Mouse (Mus musculus): ENCODE measurements at regions not wholly inside any gene's neighbourhood (a gene's known extent, or its start where the extent isn't known, plus 50 kb on each side); places are given as distances from the start of the nearest gene placed in this dataset.

DNA sequence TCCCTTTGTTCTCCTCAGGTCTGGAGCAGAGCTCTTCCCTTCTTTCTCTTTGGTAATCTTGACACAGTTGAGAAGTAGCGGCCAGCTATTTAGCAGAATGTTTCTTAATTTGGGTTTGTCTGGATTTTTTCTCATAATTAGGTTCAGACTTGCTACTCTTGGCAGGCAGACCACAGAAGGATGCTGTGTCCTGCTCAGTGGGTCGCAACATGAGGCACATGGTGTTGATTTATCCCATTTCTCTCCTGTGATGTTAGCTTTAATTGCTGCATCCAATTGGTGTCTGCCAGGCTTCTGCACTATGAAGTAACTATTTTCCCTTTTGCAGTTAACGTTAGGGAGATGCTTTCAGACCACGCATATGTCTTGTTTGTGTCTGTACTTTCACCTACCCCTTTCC is 768.7 kb downstream of the Gm826 start:
- Histone ChIP-seq H3K4me2 (ENCODE audit: insufficient read depth, low read depth, poor library complexity, severe bottlenecking) (no peak overlapping the region), H3K4me1 (ENCODE audit: control insufficient read depth in 1 of 2, insufficient read depth in 2 of 2) (no peaks in the 10 kb centered on the region), H3K79me2 (replicated peaks; ENCODE audit: control insufficient read depth, extremely low read depth, insufficient read depth, poor library complexity, severe bottlenecking) (no peaks in the 10 kb centered on the region), H3K9ac (ENCODE audit: insufficient read depth, low read depth) (no peak overlapping the region), H3K27ac (ENCODE audit: insufficient read depth, low read depth) (no peak overlapping the region), H3K27me3 (replicated peaks) (no peaks in the 10 kb centered on the region), H3K9me3 (replicated peaks; ENCODE audit: low read length) (no peaks in the 10 kb centered on the region), H3K4me3 (replicated peaks in 1 of 3; ENCODE audit: low read depth in 2 of 3, low read length in 2 of 3, poor library complexity in 1 of 3) (no peak overlapping the region), H3K36me3 (replicated peaks in 1 of 2; ENCODE audit: control insufficient read depth in 1 of 2, insufficient read depth in 1 of 2, low read length in 1 of 2) (no peaks in the 10 kb centered on the region)
- dilution Hi-C loops (cut with MboI; ENCODE audit: extremely low pct_ligation_motif_present, extremely low pct_unique_long_range_greater_than_20kb, low sequenced_read_pairs) (no loop called here), in situ Hi-C loops (cut with MboI; ENCODE audit: low pct_ligation_motif_present, low pct_unique_long_range_greater_than_20kb, low sequenced_read_pairs) (no loop called here)
- DNase-seq (ENCODE audit: extremely low read depth) = no peak
- no peak for TF ChIP-seq E2F4 (IDR thresholded peaks at IDR 0.05; ENCODE audit: insufficient replicate concordance, low read depth, low read length)
- no peak for TF ChIP-seq RAD21 (IDR thresholded peaks at IDR 0.05; ENCODE audit: low read depth, low read length)
- no peak for TF ChIP-seq MAFK (IDR thresholded peaks at IDR 0.05; ENCODE audit: insufficient replicate concordance, low read length)
- no peak for TF ChIP-seq ZC3H11A (IDR thresholded peaks at IDR 0.05; ENCODE audit: low read depth, low read length)
- no peak for TF ChIP-seq KAT2A (IDR thresholded peaks at IDR 0.05; ENCODE audit: insufficient replicate concordance, low read length)
- TF ChIP-seq GABPA (IDR thresholded peaks at IDR 0.05; ENCODE audit: insufficient replicate concordance, low read depth, low read length) = no peak
- TF ChIP-seq MAZ (IDR thresholded peaks at IDR 0.05; ENCODE audit: low read depth, low read length) = no peak
- no peak for TF ChIP-seq USF2 (conservative IDR thresholded peaks at IDR 0.05; ENCODE audit: low read depth, low read length)
- TF ChIP-seq EP300 (IDR thresholded peaks at IDR 0.05; ENCODE audit: low read length) = no peak
- TF ChIP-seq CTCF (conservative IDR thresholded peaks at IDR 0.05 in 1 of 2, IDR thresholded peaks at IDR 0.05 in 1 of 2; ENCODE audit: low read depth in 2 of 2, low read length in 2 of 2) = no peak
- no peak for TF ChIP-seq MYC (IDR thresholded peaks at IDR 0.05; ENCODE audit: low read depth, low read length)
- no peak for TF ChIP-seq MAX (IDR thresholded peaks at IDR 0.05; ENCODE audit: low read length)

- in situ Hi-C loops (cut with MboI; ENCODE audit: low pct_ligation_motif_present, low pct_unique_long_range_greater_than_20kb, low sequenced_read_pairs) = no loop called here
- no peak for TF ChIP-seq KAT2A (IDR thresholded peaks at IDR 0.05; ENCODE audit: insufficient replicate concordance, low read length)
- H3K4me1 ChIP-seq (ENCODE audit: control insufficient read depth in 1 of 2, insufficient read depth in 2 of 2) = no peaks in the 10 kb centered on the region
- no peak overlapping the region for H3K9ac ChIP-seq (ENCODE audit: insufficient read depth, low read depth)
- no peak overlapping the region for H3K27ac ChIP-seq (ENCODE audit: insufficient read depth, low read depth)
- no peaks in the 10 kb centered on the region for H3K9me3 ChIP-seq (replicated peaks; ENCODE audit: low read length)
- no peak overlapping the region for H3K4me3 ChIP-seq (replicated peaks in 1 of 3; ENCODE audit: low read depth in 2 of 3, low read length in 2 of 3, poor library complexity in 1 of 3)
- no peak overlapping the region for H3K4me2 ChIP-seq (ENCODE audit: insufficient read depth, low read depth, poor library complexity, severe bottlenecking)
- no peaks in the 10 kb centered on the region for H3K36me3 ChIP-seq (replicated peaks in 1 of 2; ENCODE audit: control insufficient read depth in 1 of 2, insufficient read depth in 1 of 2, low read length in 1 of 2)
- no peaks in the 10 kb centered on the region for H3K27me3 ChIP-seq (replicated peaks)
- dilution Hi-C loops (cut with MboI; ENCODE audit: extremely low pct_ligation_motif_present, extremely low pct_unique_long_range_greater_than_20kb, low sequenced_read_pairs) = no loop called here
- no peaks in the 10 kb centered on the region for H3K79me2 ChIP-seq (replicated peaks; ENCODE audit: control insufficient read depth, extremely low read depth, insufficient read depth, poor library complexity, severe bottlenecking)
- no peak for DNase-seq (ENCODE audit: extremely low read depth)
Observed at GRCm38 (mm10) chr2:159565921-159566320, 768.0 kb downstream of the Gm826 start.

GRCm38 (mm10) chr2:159566461-159566860 is 767.5 kb downstream of the Gm826 start:
- Histone ChIP-seq H3K4me2 (ENCODE audit: insufficient read depth, low read depth, poor library complexity, severe bottlenecking) (no peak overlapping the region), H3K4me1 (ENCODE audit: control insufficient read depth in 1 of 2, insufficient read depth in 2 of 2) (no peaks in the 10 kb centered on the region), H3K9me3 (replicated peaks; ENCODE audit: low read length) (no peaks in the 10 kb centered on the region), H3K79me2 (replicated peaks; ENCODE audit: control insufficient read depth, extremely low read depth, insufficient read depth, poor library complexity, severe bottlenecking) (no peaks in the 10 kb centered on the region), H3K36me3 (replicated peaks in 1 of 2; ENCODE audit: control insufficient read depth in 1 of 2, insufficient read depth in 1 of 2, low read length in 1 of 2) (no peaks in the 10 kb centered on the region), H3K27me3 (replicated peaks) (no peaks in the 10 kb centered on the region), H3K27ac (ENCODE audit: insufficient read depth, low read depth) (no peak overlapping the region), H3K4me3 (replicated peaks in 1 of 3; ENCODE audit: low read depth in 2 of 3, low read length in 2 of 3, poor library complexity in 1 of 3) (no peak overlapping the region), H3K9ac (ENCODE audit: insufficient read depth, low read depth) (no peak overlapping the region)
- no peak for TF ChIP-seq NELFE (IDR thresholded peaks at IDR 0.05; ENCODE audit: low read depth, low read length)
- TF ChIP-seq CTCF (conservative IDR thresholded peaks at IDR 0.05 in 1 of 2, IDR thresholded peaks at IDR 0.05 in 1 of 2; ENCODE audit: low read depth in 2 of 2, low read length in 2 of 2) = no peak
- TF ChIP-seq ZC3H11A (IDR thresholded peaks at IDR 0.05; ENCODE audit: low read depth, low read length) = no peak
- no peak for TF ChIP-seq POLR2A (IDR thresholded peaks at IDR 0.05; ENCODE audit: low read depth, low read length)
- no peak for TF ChIP-seq RCOR1 (conservative IDR thresholded peaks at IDR 0.05; ENCODE audit: low read depth, low read length)
- no peak for TF ChIP-seq MYC (IDR thresholded peaks at IDR 0.05; ENCODE audit: low read depth, low read length)
- TF ChIP-seq JUND (conservative IDR thresholded peaks at IDR 0.05; ENCODE audit: low read depth, low read length) = no peak
- no peak for TF ChIP-seq ZMIZ1 (IDR thresholded peaks at IDR 0.05; ENCODE audit: low read depth, low read length)
- TF ChIP-seq EP300 (IDR thresholded peaks at IDR 0.05; ENCODE audit: low read length) = no peak
- dilution Hi-C loops (cut with MboI; ENCODE audit: extremely low pct_ligation_motif_present, extremely low pct_unique_long_range_greater_than_20kb, low sequenced_read_pairs) = no loop called here
- no peak for DNase-seq (ENCODE audit: extremely low read depth)
- in situ Hi-C loops (cut with MboI; ENCODE audit: low pct_ligation_motif_present, low pct_unique_long_range_greater_than_20kb, low sequenced_read_pairs) = no loop called here
